Mouse (Mus musculus): ENCODE data around the gene Pdcd1lg2.

The Pdcd1lg2 gene

DNA sequence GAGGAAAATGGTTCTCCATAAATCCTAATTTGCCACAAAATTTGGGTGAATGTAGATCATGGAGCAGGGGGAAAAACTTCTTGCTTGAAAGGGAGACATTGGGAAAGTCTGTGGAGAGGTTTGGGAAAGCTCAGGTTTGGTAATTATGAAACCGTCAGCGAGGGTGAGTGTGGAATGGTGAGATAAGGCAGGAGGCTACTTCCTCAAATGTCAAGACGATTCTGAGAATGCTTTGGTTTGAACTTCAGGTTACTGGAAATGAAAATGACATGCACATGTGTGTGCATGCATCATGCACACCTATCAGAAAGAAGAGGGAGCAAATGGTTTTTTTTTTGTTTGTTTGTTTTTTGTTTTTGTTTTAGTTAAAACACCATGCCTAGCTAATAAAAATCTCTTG is 10.3 kb upstream of the Pdcd1lg2 start:
- TF ChIP-seq GATA4 (IDR thresholded peaks at IDR 0.05; ENCODE audit: insufficient replicate concordance, low read length), result no peak

DNA sequence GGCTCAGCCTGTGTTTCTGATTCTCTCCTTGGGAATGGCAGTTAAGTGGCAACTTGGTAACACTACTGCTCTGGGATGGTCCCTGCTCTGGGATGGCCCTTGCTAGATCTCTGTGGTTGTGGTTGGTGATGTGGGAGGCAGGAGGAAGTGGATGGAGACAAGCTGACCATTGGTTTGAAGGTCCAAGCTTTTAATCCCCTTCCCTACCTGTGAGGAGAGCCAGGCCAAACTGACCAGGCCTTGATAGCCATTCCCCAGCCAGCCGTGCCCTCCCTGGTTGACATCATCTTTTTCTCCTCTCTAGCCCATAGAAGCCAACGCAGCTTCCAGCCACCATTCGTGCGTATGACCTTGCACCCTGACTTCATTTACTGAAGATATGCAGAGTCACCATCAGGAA is 8.1 kb upstream of the Pdcd1lg2 start:
- TF ChIP-seq GATA4 (IDR thresholded peaks at IDR 0.05; ENCODE audit: insufficient replicate concordance, low read length), result no peak

DNA sequence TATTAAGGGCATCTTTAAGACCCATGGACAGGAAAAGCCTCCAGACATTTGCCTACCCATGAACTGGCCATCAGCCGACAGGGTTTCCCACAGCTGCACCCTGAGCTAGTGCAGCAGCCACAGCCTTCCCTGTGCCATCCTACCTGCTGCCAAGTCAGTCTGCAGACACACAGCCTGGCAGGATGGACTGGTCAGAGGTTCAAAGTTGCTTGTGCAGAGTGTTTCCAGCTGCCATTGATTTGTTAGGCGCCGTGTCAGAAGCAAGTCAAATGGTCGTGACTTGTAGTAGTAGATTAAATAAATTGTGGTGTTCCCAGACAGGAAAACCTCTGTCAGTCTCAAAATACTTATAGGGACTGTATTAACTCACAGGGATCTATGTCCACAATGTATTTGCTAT is 7.5 kb upstream of the Pdcd1lg2 start:
- no peak for TF ChIP-seq GATA4 (IDR thresholded peaks at IDR 0.05; ENCODE audit: insufficient replicate concordance, low read length)

DNA sequence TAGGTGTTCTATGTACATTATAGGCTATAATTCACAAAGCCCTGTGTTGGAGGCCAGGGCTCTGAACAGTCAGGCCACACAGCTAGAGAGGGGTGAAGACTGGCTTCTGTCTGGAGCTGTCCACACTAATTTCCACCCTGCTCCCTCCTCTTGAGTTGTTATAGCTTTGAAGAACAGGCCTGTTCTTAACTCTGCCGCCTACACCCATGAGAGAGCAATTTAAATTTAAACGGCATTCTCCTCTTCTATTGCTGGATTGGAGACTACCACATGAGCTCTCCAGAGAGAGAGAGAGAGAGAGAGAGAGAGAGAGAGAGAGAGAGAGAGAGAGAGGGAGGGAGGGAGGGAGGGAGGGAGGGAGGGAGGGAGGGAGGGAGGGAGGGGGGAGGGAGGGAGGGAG is 5.3 kb upstream of the Pdcd1lg2 start:
- TF ChIP-seq GATA4 (IDR thresholded peaks at IDR 0.05; ENCODE audit: insufficient replicate concordance, low read length), result no peak

DNA sequence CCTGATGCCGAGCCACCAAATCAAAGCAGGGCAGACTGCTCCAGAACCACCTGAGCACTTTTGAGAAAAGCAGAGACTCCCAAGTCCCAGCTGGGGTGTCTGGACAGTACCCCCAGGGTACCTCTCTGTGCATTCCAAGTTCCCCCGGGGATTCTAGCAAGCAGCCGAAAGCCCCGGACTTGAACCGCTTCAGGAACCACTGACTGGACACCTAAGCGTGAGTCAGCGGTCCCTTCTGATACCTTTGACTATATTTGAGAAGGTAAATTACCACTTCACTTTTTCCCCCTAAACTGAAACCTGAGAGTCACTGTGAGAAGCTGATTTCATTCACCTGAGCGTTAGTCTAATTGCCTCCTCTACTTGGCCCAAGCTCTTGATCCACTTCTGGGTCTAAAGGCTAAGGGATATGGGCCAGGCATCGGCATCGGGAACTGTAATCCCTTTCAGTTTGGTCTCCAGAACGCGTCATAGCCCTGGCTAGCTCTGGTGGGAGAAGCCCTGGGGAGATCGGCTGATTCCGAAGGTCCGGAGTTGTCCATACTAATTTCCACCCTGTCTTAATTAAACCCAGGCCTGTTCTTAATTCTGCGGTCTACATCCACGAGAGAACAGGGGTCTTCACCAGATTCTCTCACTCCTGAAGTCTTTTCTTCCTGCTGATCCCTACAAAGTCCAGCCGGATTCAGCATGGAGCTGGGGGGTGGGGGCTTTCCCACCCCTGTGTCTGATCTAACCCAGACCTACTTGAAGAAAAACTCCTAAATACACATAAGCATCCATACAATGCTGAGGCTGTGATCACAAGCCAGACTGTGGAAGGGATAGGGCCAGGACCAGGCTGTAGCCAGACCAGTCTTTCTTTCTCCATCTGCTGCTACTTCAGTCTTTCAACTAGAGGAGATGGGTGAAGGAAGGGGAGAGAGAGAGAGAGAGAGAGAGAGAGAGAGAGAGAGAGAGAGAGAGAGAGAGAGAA is 4.4 kb upstream of the Pdcd1lg2 start:
- TF ChIP-seq GATA4 (IDR thresholded peaks at IDR 0.05; ENCODE audit: insufficient replicate concordance, low read length), result no peak

DNA sequence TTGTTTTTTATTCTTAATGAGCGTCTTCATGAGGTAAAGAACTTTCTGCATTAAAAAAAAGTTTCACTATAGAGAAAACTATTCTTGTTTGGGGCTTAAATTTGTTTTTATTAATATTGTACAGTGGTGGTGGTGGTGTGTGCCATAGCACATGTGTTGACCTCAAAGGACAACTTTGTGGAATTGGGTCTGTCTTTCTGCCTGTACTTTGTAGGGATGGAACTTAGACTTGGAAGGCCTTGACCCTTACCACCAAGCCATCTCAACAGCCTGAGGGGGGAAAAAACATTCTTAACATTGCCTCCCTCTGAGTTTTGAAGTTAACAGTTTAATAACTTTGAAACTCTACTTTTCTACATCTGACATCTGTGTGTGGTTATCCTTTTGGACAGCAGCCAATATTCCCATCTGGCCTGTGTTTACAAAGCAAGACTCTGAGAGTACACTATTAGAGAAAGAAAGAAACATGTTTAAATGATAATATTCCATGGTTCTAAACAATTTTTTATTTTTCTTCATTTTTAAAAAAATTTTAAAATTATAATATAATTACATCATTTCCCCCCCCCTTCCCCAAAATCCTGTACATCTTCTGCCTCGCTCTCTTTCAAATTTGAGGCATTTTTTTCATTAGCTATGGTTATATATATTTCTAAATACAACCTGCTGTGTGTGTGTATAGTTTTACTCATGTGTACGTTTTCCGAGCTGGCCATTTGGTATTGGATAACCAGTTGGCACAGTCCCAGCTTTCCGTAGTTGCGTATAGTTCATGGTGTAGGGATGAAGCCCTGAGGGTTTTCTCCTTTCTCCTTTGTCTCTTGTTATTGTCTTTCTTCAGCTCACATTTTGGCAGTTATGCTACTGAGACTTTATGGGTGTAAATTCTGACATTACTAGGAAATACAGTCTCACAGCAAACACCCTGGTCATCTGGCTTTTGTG is 2.0 kb downstream of the Pdcd1lg2 start:
- no peak for TF ChIP-seq GATA4 (IDR thresholded peaks at IDR 0.05; ENCODE audit: insufficient replicate concordance, low read length)

DNA sequence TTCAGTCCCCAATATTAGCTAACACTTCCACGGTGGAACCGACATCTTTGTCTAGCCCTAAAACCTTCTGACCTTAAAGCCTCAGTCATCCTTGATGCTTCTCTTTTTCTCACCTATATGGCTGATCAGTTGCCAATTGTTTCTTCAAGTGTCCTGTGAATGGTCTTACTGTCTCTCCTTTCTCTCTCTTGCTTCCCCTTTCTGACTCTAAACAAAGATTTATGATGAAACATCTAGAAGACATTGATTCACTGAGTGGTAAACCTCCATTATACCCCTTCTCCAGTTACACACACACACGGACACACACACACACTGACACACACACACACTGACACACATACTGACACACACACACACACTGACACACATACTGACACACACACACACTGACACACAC is 3.8 kb downstream of the Pdcd1lg2 start:
- TF ChIP-seq GATA4 (IDR thresholded peaks at IDR 0.05; ENCODE audit: insufficient replicate concordance, low read length), result no peak

DNA sequence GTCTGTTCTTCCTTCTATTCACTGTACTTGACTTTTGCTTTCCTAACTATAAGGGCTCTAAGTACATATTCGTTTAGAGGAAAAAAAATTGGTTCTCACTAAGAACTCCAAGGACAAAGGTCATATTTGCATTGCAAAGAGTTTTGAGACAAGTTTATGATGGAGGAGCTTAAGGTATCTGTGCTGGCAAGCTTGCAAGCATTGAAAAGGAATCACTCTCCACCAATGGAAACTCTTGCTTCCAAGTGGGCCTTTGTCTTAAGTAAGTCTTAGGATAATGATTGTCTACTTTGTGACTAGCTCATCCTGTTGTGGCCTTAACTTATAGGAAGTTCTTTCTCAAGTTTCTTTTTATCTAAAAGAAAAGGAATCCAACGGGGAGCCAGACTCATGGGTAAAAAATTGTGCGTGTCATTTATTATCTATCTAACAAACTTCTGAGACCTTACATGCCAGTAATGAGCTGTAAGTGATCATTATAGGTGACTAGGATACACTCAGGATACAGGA is 5.7 kb downstream of the Pdcd1lg2 start:
- no peak for TF ChIP-seq GATA4 (IDR thresholded peaks at IDR 0.05; ENCODE audit: insufficient replicate concordance, low read length)

DNA sequence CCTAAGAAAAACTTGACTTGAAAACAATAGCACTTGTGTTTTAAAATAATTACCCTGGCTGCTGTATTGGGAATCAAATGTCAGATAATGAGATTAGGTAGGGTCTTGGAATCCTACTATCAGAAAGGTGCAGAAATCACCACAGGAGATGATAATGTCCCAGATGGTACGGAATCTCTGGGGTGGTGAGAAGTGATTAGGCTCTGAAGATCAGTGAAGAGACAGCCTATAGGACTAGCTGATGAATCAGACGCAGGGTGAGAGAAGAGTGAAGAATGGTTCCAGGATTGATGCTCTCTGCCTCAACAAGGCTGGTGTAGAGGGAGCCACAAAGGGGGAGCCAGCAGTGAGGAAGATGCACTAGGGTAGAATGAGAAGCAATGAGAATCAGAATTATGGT is 6.5 kb downstream of the Pdcd1lg2 start:
- no peak for TF ChIP-seq GATA4 (IDR thresholded peaks at IDR 0.05; ENCODE audit: insufficient replicate concordance, low read length)

DNA sequence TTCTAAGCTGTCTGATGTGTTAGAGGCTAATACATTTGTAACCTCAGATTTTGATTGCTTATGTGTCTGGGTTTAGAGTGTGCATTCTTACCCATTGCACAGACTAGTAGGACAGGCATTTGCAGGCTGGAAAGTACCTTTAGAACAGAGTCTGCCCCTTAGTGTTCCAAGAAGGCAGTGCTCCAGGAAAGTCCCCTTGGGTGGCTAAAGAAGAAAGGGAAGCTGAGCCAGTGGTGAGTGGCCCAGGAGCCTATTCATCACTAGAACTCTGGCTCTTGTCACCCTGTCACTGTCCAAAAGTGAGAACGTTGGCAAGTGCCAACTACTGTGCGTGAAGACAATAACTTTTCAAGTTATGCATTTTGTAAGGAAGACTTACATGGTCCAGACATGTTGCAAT is 7.2 kb downstream of the Pdcd1lg2 start:
- no peak for TF ChIP-seq GATA4 (IDR thresholded peaks at IDR 0.05; ENCODE audit: insufficient replicate concordance, low read length)

DNA sequence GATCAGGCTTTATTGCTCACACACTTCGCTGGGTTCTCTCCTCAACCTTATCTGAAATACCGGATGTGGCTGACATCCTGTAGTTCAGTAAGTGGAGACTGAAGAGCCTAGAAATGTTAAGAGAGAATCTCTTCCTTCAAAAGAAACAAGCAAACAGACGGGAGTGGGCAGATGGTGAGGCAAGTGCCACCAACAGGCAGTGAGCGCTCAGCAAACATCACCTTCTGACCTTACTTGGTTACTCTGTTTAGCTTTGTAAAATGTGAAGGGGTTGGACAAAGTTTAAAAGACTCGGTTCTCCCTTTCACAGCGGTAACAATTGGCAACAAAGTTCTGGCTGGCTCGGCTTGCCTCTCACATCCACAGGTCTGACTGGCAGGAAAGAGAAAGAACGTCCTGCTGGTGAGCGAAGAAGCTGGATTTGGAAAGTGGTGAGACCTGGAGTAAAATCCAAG is 8.0 kb downstream of the Pdcd1lg2 start:
- peak; percentile 70; the same call in 1 of the 2 replicates for TF ChIP-seq GATA4 (IDR thresholded peaks at IDR 0.05; ENCODE audit: insufficient replicate concordance, low read length)

DNA sequence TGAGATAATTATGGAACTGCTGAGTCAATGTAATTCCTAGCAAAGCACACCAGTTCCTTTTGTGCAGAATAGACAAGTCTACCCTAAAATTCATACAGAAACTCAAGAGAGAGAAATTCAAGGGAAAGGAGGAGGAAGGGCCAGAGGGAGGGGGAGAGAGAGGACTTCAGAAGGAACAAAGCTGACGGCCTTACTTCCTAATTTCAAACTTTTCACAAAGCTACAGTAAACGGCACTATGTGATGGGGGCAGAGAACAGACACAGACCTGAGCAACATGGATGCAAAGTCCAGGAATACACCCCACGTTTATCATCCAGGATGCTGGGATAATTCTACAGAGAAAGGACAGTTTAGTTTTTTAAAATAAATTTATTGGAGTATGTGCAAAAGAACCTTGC is 8.8 kb downstream of the Pdcd1lg2 start:
- TF ChIP-seq GATA4 (IDR thresholded peaks at IDR 0.05; ENCODE audit: insufficient replicate concordance, low read length), result no peak

DNA sequence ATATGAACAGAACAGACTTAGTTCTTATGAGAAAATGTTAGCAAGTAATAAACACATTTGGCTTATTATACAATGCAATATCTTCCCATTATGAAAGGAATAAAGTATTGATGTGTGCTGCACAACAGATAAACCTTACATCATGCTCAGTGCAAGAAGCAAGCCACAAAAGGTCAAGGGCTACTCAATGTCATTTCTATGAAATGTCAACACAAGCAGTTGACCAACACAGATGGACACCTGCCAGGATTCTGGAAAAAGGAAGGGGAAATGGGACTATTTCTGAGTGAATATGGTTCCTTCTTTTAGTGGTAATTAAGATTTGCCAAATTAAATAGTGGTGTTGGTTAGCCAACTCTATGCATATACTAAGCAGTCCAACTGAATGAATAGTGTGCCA is 9.2 kb downstream of the Pdcd1lg2 start:
- TF ChIP-seq GATA4 (IDR thresholded peaks at IDR 0.05; ENCODE audit: insufficient replicate concordance, low read length), result peak; percentile 18; the same call in 1 of the 2 replicates

DNA sequence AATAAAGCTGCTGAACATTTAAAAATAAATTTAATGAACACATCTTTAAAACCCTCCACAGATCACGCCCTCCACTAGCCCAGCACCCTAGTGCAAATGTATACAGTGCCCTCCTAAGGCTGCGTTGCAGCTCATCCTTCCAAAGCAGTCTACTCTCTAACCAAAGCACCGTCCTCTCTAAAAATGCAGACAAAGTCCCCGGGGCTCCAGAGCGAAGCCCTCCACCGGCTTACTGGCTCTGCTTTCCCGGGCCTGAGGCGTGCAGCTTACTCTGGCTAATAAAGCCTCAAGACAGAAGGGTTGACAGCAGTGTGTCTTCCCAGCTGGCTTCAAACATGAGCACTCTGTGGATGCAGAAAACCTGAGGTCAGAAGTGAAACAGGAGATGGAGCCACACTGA is 9.7 kb downstream of the Pdcd1lg2 start:
- TF ChIP-seq GATA4 (IDR thresholded peaks at IDR 0.05; ENCODE audit: insufficient replicate concordance, low read length), result no peak

DNA sequence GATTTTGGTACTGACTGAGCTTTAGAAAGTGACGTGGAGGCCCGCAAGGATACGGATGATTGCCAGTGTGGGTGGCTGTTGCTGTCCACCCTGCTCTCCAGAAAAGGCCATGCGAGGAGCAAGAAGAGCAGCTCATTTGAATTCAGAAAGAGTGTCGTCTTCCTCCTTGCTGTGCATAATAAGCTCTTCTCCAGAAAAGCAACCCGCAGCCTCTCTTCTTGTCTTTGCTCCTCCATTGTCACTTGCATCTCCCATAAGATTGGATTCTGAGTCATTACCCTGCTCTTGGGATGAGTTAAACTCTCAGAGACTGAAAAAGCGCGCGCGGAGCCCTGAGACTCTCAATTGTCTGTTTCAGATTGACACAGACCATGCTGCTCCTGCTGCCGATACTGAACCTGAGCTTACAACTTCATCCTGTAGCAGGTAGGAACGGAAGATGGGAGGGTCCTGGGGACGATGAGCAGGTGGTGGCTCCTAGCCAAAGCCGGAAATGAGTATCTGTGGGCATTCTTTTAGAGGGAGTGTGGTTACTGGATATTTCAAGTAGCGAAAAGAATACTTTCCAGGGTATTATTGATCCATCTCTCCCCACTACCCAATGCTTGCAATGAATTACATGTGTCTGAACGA is 11.4 kb downstream of the Pdcd1lg2 start:
- no peak for TF ChIP-seq GATA4 (IDR thresholded peaks at IDR 0.05; ENCODE audit: insufficient replicate concordance, low read length)
